Mouse (Mus musculus) stomach, embryonic 15.5 days (tissue): ENCODE measurements around the gene Ubox5. TPM values are rescaled to one million over a fixed set of nuclear protein-coding genes. Genes with fewer than 3 reads are reported as not detected.

ENCODE experiments used
- polyA plus RNA-seq: library from polyadenylated mRNA; unstranded; fragments of >200 nt; fragmentation: Nextera tagmentation; extraction: Ambion mirVana; gene quantifications from 2 replicates; pipeline ENCODE4 v1.2.1, GENCODE M21; 2015

Ubox5 gene
- polyA plus RNA-seq, 1 experiment from 2014 or later = 10.4 TPM

Other genes with a start within 250 kb of the Ubox5 start
- gene Cpxm1, start 232.5 kb downstream of the Ubox5 start, polyA plus RNA-seq = 46.4 and 47.5 TPM in 2 replicates
- gene Gm28372, start 224.8 kb downstream of the Ubox5 start, polyA plus RNA-seq = 0.14 TPM in 1 of 2 replicates, not detected in the other
- not detected in 2 replicates for gene 1700020A23Rik, start 224.8 kb downstream of the Ubox5 start, polyA plus RNA-seq
- 0.10 TPM in 1 of 2 replicates, not detected in the other for gene Tmem239, start 223.6 kb downstream of the Ubox5 start, polyA plus RNA-seq
- 78.8 and 88.6 TPM in 2 replicates for gene Vps16, start 205.7 kb downstream of the Ubox5 start, polyA plus RNA-seq
- gene Pced1a, start 205.3 kb downstream of the Ubox5 start, polyA plus RNA-seq = 11.1 and 14.0 TPM in 2 replicates
- 85.2 and 88.2 TPM in 2 replicates for gene Ptpra, start 179.8 kb downstream of the Ubox5 start, polyA plus RNA-seq
- gene Mrps26, start 66.3 kb downstream of the Ubox5 start, polyA plus RNA-seq = 80.8 and 87.4 TPM in 2 replicates
- not detected in 2 replicates for gene Oxt, start 53.9 kb downstream of the Ubox5 start, polyA plus RNA-seq
- gene Avp, start 47.5 kb downstream of the Ubox5 start, polyA plus RNA-seq = not detected in 2 replicates
- gene Fastkd5, start within 50 bp of the Ubox5 start, polyA plus RNA-seq = 13.6 and 15.2 TPM in 2 replicates
- 9.9 and 11.9 TPM in 2 replicates for gene Lzts3, start 12.8 kb upstream of the Ubox5 start, polyA plus RNA-seq
- 70.3 and 71.6 TPM in 2 replicates for gene Ddrgk1, start 34.6 kb upstream of the Ubox5 start, polyA plus RNA-seq
- gene Itpa, start 37.6 kb upstream of the Ubox5 start, polyA plus RNA-seq = 76.6 and 89.1 TPM in 2 replicates
- gene Slc4a11, start 67.5 kb upstream of the Ubox5 start, polyA plus RNA-seq = 0.52 and 0.58 TPM in 2 replicates